Mouse (Mus musculus): ENCODE results near the gene Adam11. TPM values are rescaled to one million over a fixed set of nuclear protein-coding genes. Genes with fewer than 3 reads are reported as not detected.

The Adam11 gene
- polyA plus RNA-seq, 1 experiment from 2014 or later = 1.4 TPM

DNA sequence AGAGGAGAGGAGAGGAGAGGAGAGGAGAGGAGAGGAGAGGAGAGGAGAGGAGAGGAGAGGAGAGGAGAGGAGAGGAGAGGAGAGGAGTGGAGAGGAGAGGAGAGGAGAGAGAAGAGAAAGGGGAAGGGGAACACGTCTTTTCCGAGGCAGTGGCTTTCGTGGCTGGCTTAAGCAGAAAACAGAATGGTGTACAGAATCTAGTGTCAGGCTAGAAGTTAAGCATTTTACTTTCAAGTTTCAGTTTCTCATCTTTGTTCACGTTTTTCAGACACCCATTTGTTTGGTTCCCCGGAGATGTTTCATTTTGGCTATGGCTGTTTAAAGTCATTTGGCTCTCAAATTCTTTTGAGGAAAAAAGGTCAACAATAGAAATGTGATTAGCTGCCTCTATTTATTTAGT, 47.0 kb downstream of the Adam11 start:
- no peak overlapping the region for H3K4me2 ChIP-seq
- H3K36me3 ChIP-seq (ENCODE audit: control insufficient read depth, insufficient read depth, low read length) = no peaks in the 10 kb centered on the region
- H3K9ac ChIP-seq (ENCODE audit: low read depth, low read length) = no peak overlapping the region
- 58% methylated on average over 5 of the region's 5 CpGs for WGBS
- no peaks in the 10 kb centered on the region for H3K9me3 ChIP-seq (ENCODE audit: control insufficient read depth, low read length)
- no peaks in the 10 kb centered on the region for H3K27me3 ChIP-seq (replicated peaks; ENCODE audit: control insufficient read depth, insufficient read depth, low read length)
- ATAC-seq (replicated peaks; ENCODE audit: low FRiP score) (no peak), DNase-seq (ENCODE audit: low spot score) (no peak)
- H3K4me3 ChIP-seq (ENCODE audit: low read depth, low read length) = no peak overlapping the region
- H3K4me1 ChIP-seq (replicated peaks; ENCODE audit: control insufficient read depth, insufficient read depth, low read length) = no peaks in the 10 kb centered on the region
- no peak overlapping the region for H3K27ac ChIP-seq (ENCODE audit: low read depth, low read length)

DNA sequence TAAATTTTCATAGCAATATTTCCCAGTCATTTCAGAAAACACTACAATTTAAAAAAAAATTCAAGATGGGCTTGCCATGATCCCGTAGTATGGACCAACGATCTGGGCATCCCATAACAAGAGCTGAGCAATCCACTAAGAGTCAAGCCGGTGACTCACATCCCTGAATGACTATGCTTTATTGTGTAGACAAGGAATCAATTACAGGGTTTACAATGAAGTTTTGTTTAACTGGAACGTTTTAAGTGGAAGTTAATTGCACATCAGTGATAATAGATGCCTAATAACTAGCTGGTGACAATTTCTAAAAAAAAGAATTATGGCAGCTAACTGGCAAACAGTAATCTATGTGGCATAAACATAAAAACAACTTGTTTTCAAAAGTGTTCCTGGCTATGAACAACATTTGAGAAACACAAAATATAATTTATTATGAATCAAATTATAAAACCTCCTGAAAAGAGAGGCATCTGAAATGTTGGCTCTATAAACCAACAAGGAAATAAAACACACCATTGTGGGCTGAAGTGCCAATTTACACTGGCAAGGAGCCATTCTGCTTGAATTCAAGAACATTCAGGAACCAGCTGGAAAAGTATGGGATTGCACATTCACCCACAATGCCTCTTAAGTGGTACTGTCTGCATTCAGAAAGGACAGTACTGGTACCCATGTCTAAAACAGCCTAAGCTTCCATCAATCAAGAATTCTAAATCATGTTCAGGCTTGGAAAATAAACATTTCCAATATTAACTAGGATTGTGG, 49.7 kb downstream of the Adam11 start:
- WGBS = 76% methylated on average over 4 of the region's 4 CpGs

DNA sequence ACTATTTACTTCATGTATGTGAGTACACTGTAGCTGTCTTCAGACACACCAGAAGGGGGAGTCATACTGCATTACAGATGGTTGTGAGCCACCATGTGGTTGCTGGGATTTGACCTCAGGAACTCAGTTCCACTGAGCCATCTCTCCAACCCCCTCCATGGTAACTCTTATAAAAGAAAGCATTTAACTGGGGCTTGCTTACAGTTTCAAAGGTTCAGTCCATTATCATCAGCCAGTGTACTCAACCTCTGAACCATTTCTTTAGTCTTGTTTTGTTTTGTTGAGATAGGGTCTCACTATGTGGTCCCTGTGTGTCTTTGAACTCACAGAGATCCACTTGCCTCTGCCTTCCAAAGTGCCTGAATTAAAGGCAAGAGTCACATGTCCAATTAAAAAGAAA, 53.6 kb downstream of the Adam11 start:
- no peak for DNase-seq (ENCODE audit: low spot score)
- no peak overlapping the region for H3K4me3 ChIP-seq (ENCODE audit: low read depth, low read length)
- H3K27ac ChIP-seq (ENCODE audit: low read depth, low read length) = no peak overlapping the region
- no peaks in the 10 kb centered on the region for H3K9me3 ChIP-seq (ENCODE audit: control insufficient read depth, low read length)
- H3K4me1 ChIP-seq (replicated peaks; ENCODE audit: control insufficient read depth, insufficient read depth, low read length) = no peaks in the 10 kb centered on the region
- H3K4me2 ChIP-seq = no peak overlapping the region
- no peak overlapping the region for H3K9ac ChIP-seq (ENCODE audit: low read depth, low read length)
- ATAC-seq (replicated peaks; ENCODE audit: low FRiP score) = no peak
- peaks cover 35% of the 10 kb centered on the region for H3K27me3 ChIP-seq (replicated peaks; ENCODE audit: control insufficient read depth, insufficient read depth, low read length)
- H3K36me3 ChIP-seq (ENCODE audit: control insufficient read depth, insufficient read depth, low read length) = no peaks in the 10 kb centered on the region

More for the DNA sequence above, 49.7 kb downstream of the Adam11 start:
- no peak overlapping the region for H3K9ac ChIP-seq (ENCODE audit: low read depth, low read length)
- DNase-seq (ENCODE audit: low spot score) (no peak), ATAC-seq (replicated peaks; ENCODE audit: low FRiP score) (no peak)
- H3K4me3 ChIP-seq (ENCODE audit: low read depth, low read length) = no peak overlapping the region
- no peak overlapping the region for H3K27ac ChIP-seq (ENCODE audit: low read depth, low read length)
- H3K4me2 ChIP-seq = no peak overlapping the region
- H3K4me1 ChIP-seq (replicated peaks; ENCODE audit: control insufficient read depth, insufficient read depth, low read length) = no peaks in the 10 kb centered on the region
- H3K36me3 ChIP-seq (ENCODE audit: control insufficient read depth, insufficient read depth, low read length) = no peaks in the 10 kb centered on the region
- peaks cover 2% of the 10 kb centered on the region for H3K27me3 ChIP-seq (replicated peaks; ENCODE audit: control insufficient read depth, insufficient read depth, low read length)
- no peaks in the 10 kb centered on the region for H3K9me3 ChIP-seq (ENCODE audit: control insufficient read depth, low read length)

DNA sequence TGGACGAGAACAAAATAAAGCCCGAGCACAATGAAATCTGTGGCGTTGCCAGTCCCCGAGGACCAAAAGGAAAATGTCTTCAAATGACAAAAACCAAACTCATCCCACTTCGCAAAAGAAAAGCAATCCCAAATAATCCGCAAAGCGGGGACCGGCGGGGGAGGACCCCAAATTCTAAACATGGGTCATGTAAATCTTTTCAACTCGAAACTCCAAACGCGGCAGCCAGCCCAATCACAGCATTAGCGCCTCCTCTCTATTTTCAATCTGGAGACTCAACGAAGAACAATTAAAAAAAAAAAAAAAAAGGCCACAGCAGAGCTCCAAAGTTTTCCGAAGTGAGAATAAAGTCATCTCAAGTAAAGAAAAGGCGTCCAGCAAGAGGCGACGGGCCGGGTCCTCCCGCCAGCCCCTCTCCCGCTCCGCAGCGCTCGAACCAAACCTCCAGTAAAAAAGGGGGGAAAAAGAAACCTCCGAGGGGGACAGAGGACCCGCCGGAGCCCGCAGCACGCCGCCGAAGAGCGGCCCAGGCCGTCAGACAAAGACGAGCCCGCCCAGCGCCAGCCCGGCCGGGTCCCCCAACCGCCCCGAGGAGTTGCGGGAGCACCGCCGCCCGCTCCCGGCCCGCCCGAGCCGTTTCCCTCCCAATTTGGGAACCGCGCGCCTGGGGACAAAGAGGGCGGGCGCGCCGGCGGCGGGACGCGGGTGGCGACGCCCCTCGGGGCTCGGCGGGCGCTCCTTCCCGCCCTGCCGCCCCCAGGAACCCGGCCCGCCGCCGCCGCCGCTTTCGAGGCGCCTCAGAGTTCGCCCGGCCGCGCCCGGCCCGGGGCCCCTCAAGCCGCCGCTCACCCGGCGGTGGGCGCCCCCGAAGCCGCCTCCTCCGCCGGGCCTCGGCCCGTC, 57.1 kb downstream of the Adam11 start:
- 1% methylated on average over 55 of the region's 92 CpGs for WGBS
- peak; percentile 54 for DNase-seq (ENCODE audit: low spot score)

DNA sequence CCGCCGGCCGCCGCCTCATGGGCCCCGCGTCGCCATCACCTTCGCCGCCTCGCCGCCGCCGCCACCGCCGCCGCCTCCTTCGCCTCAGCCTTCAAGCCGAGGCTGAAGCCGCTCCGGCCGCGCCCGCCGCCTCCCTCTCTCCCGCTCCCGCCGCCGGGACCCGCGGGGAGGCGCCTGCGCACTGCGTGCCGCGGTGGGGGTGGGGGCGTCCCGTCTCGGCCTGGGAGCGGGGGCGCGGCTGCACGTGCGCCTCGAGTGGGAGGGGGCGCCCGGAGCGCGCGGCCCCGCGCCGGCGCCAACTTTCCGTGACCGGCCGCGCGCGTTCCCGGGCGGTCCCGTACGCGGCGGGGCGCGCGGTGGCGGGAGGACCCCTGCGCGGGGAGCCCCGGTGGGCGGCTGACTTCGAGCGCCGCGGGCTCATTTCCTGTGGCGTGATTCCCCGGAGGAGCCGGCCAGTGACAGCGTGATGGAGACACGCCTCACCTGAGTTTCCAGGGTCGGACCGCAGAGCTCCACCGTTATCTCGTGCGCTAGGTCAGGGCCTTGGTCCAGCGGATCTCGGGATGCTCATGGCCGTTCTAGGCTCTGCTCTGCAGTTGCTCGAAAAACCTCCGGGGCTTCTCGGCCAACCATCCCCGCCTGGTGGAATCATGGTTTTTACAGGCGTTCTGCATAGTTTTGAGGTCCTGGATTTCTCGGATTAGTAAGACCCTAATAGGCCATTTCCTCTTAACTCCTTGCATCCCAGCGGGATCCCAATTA, 58.0 kb downstream of the Adam11 start, which contains the start of gene Gjc1:
Gjc1 (minus strand) TSS at position 680 of the 762 bp plus-strand sequence.
- under 1% methylated on average over 67 of the region's 97 CpGs for WGBS
- Histone ChIP-seq H3K4me1 (replicated peaks; ENCODE audit: control insufficient read depth, insufficient read depth, low read length) (no peaks in the 10 kb centered on the region), H3K27ac (ENCODE audit: low read depth, low read length) (peak within 1 kb of the TSS; percentile 92), H3K4me3 (ENCODE audit: low read depth, low read length) (peak within 1 kb of the TSS; percentile 69), H3K36me3 (ENCODE audit: control insufficient read depth, insufficient read depth, low read length) (no peaks in the 10 kb centered on the region), H3K4me2 (peak within 1 kb of the TSS; percentile 82), H3K27me3 (replicated peaks; ENCODE audit: control insufficient read depth, insufficient read depth, low read length) (peaks cover 55% of the 10 kb centered on the region), H3K9me3 (ENCODE audit: control insufficient read depth, low read length) (no peaks in the 10 kb centered on the region), H3K9ac (ENCODE audit: low read depth, low read length) (peak within 1 kb of the TSS; percentile 77)
- peak; percentile 62 for DNase-seq (ENCODE audit: low spot score)
- ATAC-seq (replicated peaks; ENCODE audit: low FRiP score) = no peak; the same call in 1 of the 2 replicates

More for the DNA sequence above, 57.1 kb downstream of the Adam11 start:
- no peaks in the 10 kb centered on the region for H3K4me1 ChIP-seq (replicated peaks; ENCODE audit: control insufficient read depth, insufficient read depth, low read length)
- peak overlapping the region; percentile 69 for H3K4me3 ChIP-seq (ENCODE audit: low read depth, low read length)
- H3K27ac ChIP-seq (ENCODE audit: low read depth, low read length) = peak overlapping the region; percentile 92
- H3K27me3 ChIP-seq (replicated peaks; ENCODE audit: control insufficient read depth, insufficient read depth, low read length) = peaks cover 55% of the 10 kb centered on the region
- H3K9ac ChIP-seq (ENCODE audit: low read depth, low read length) = peak overlapping the region; percentile 77
- H3K4me2 ChIP-seq = peak overlapping the region; percentile 82
- H3K9me3 ChIP-seq (ENCODE audit: control insufficient read depth, low read length) = no peaks in the 10 kb centered on the region
- ATAC-seq (replicated peaks; ENCODE audit: low FRiP score) = no peak
- no peaks in the 10 kb centered on the region for H3K36me3 ChIP-seq (ENCODE audit: control insufficient read depth, insufficient read depth, low read length)

DNA sequence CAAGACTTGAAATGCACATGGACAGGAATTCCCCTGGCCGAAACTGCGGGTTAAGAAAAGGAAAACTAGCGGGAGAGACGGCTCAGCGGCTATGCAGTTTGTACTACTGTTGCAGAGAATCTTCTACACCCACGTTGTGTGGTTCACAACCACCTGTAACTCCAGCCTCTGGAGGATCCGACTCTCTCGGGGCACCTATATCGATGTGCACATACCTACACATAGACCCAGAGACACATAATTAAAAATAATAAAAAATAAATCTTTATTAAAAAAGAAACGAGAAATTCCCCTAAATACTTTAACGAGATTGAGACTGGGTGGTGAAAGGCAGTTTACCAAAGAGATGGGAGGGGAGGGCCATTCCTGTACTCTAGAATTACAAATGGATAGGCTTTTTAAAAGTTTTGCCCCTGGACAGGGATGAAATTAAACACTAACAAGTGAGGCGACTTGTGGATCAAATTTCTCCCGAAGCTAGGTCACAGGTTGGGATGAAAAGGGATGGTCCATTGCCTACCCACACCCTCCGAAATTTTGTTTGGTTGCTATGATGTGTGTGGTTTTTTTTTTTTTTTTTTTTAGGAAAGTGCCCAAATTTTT, 58.6 kb downstream of the Adam11 start:
- Histone ChIP-seq H3K27ac (ENCODE audit: low read depth, low read length) (0 out of 2 replicates have a peak overlapping the region, but pooled peaks have one; percentile 92), H3K4me3 (ENCODE audit: low read depth, low read length) (peak overlapping the region; percentile 69), H3K36me3 (ENCODE audit: control insufficient read depth, insufficient read depth, low read length) (no peaks in the 10 kb centered on the region), H3K27me3 (replicated peaks; ENCODE audit: control insufficient read depth, insufficient read depth, low read length) (peaks cover 55% of the 10 kb centered on the region), H3K4me1 (replicated peaks; ENCODE audit: control insufficient read depth, insufficient read depth, low read length) (no peaks in the 10 kb centered on the region), H3K9me3 (ENCODE audit: control insufficient read depth, low read length) (no peaks in the 10 kb centered on the region), H3K4me2 (peak overlapping the region; percentile 82), H3K9ac (ENCODE audit: low read depth, low read length) (no peak overlapping the region)
- 7% methylated on average over 14 of the region's 14 CpGs for WGBS
- DNase-seq (ENCODE audit: low spot score) (no peak), ATAC-seq (replicated peaks; ENCODE audit: low FRiP score) (no peak)

DNA sequence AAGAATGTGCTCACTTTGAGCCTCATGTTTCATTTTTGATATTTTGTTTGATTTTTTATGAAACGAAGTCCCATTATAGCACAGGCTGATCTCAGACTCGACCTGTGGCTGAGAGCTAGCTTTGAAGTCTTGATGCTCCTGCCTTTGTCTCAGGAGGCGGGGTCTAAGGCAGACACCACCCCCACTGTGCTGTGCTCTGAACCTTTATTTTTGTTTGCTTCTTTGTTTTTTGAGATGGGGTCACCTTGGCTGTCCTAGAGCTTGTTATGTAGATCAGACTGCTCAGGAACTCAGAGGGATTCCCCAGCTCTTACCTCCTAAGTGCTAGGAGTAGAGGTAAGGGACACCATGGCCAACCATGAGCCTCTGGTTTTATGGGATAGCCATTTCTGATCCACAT, 59.2 kb downstream of the Adam11 start:
- Histone ChIP-seq H3K9ac (ENCODE audit: low read depth, low read length) (no peak overlapping the region), H3K4me2 (no peak overlapping the region), H3K27me3 (replicated peaks; ENCODE audit: control insufficient read depth, insufficient read depth, low read length) (peaks cover 55% of the 10 kb centered on the region), H3K9me3 (ENCODE audit: control insufficient read depth, low read length) (no peaks in the 10 kb centered on the region), H3K4me1 (replicated peaks; ENCODE audit: control insufficient read depth, insufficient read depth, low read length) (no peaks in the 10 kb centered on the region), H3K36me3 (ENCODE audit: control insufficient read depth, insufficient read depth, low read length) (no peaks in the 10 kb centered on the region), H3K27ac (ENCODE audit: low read depth, low read length) (no peak overlapping the region), H3K4me3 (ENCODE audit: low read depth, low read length) (no peak overlapping the region)
- ATAC-seq (replicated peaks; ENCODE audit: low FRiP score) = no peak
- WGBS = 15% methylated on average over 3 of the region's 3 CpGs
- DNase-seq (ENCODE audit: low spot score) = no peak

DNA sequence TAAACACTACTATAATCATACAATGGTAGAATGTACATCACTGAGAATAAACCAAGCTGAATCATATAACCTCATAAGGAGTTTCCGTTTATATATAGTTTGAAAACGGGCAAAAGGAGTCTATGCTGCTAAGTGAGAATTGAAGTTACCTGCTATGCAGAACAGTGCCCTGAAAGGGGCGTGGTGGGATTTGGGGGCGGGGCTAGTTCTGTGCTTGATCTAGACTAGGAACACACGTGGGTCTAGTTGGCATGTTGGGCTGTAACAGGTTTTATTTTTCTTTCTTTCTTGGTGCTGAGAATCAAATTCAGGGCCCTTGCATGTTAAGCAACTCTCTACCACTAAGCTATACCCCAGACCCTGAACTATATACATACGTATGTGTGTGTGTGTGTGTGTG, 60.0 kb downstream of the Adam11 start:
- Histone ChIP-seq H3K36me3 (ENCODE audit: control insufficient read depth, insufficient read depth, low read length) (no peaks in the 10 kb centered on the region), H3K4me3 (ENCODE audit: low read depth, low read length) (no peak overlapping the region), H3K4me1 (replicated peaks; ENCODE audit: control insufficient read depth, insufficient read depth, low read length) (no peaks in the 10 kb centered on the region), H3K9me3 (ENCODE audit: control insufficient read depth, low read length) (no peaks in the 10 kb centered on the region), H3K4me2 (no peak overlapping the region), H3K9ac (ENCODE audit: low read depth, low read length) (no peak overlapping the region), H3K27me3 (replicated peaks; ENCODE audit: control insufficient read depth, insufficient read depth, low read length) (peaks cover 50% of the 10 kb centered on the region), H3K27ac (ENCODE audit: low read depth, low read length) (no peak overlapping the region)
- DNase-seq (ENCODE audit: low spot score) = no peak
- 49% methylated on average over 6 of the region's 6 CpGs for WGBS
- no peak for ATAC-seq (replicated peaks; ENCODE audit: low FRiP score)
